Mouse (Mus musculus) intestine, embryonic 15.5 days (tissue): ENCODE measurements at regions not wholly inside any gene's neighbourhood (a gene's known extent, or its start where the extent isn't known, plus 50 kb on each side); places are given as distances from the start of the nearest gene placed in this dataset.

Experiments used
- ATAC-seq: fragments of 200-750 bp; cut with Nextera tagmentation; 2 replicates; pipeline ENCODE4 v1.8.0; 2017; ENCODE audit warnings: moderate TSS enrichment, moderate library complexity
- H3K27ac ChIP-seq: fragments of 300-500 bp; sonication (generic); 2 replicates; pipeline ENCODE4 v1.5.1; 2015; ENCODE audit warnings: mild to moderate bottlenecking, inconsistent platforms
- H3K27me3 ChIP-seq: fragments of 300-500 bp; sonication (generic); replicated peaks from 2 replicates; pipeline ENCODE4 v1.6.1; 2015; ENCODE audit warnings: inconsistent platforms
- H3K36me3 ChIP-seq: fragments of 300-500 bp; sonication (generic); 2 replicates; pipeline ENCODE4 v1.6.1; 2015; ENCODE audit warnings: inconsistent platforms
- H3K4me1 ChIP-seq: fragments of 300-500 bp; sonication (generic); replicated peaks from 2 replicates; pipeline ENCODE4 v1.6.1; 2015; ENCODE audit warnings: inconsistent platforms
- H3K4me2 ChIP-seq: fragments of 300-500 bp; sonication (generic); replicated peaks from 2 replicates; pipeline ENCODE4 v1.6.1; 2015; ENCODE audit warnings: mild to moderate bottlenecking, inconsistent platforms
- H3K4me3 ChIP-seq: fragments of 300-500 bp; sonication (generic); replicated peaks from 2 replicates; pipeline ENCODE4 v1.5.1; 2015; ENCODE audit warnings: inconsistent platforms
- H3K9ac ChIP-seq: fragments of 300-500 bp; sonication (generic); 2 replicates; pipeline ENCODE4 v1.6.1; 2015; ENCODE audit warnings: inconsistent platforms
- H3K9me3 ChIP-seq: fragments of 300-500 bp; sonication (generic); 2 replicates; pipeline ENCODE4 v1.6.1; 2016; ENCODE audit warnings: inconsistent platforms
- WGBS: fragments of 180-500 bp; shearing (Covaris S2); methylation state at CpG from one replicate; pipeline ENCODE4 v1.1.7; 2015; 5-methylcytosine and 5-hydroxymethylcytosine counted together

DNA sequence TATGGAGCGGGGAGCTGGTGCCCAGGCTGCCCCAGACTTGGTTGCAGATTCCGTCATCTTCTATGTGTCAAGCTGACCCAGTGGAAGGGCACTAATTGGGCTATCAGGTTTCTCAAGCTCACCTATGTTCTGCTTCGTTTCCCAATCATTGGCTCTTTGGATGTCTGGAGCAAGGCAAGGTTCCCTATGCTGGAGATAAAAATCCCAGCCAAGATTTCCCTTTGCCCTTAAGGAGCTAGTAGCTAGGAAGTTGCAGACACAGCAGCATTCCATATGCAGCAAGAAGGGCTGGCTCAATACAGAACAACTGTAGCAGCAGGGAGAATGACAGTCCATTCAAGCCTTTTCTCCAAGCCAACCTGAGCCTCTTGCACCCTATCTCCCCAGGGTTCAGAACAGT, 159.2 kb upstream of the Zfp706 start:
- H3K9ac ChIP-seq, result no peak overlapping the region
- ATAC-seq, result no peak; the same call in 1 of the 2 replicates
- no peaks in the 10 kb centered on the region for H3K9me3 ChIP-seq
- no peak overlapping the region for H3K4me3 ChIP-seq
- no peaks in the 10 kb centered on the region for H3K36me3 ChIP-seq
- peaks cover 7% of the 10 kb centered on the region; the same call in 1 of the 2 replicates for H3K4me1 ChIP-seq
- H3K27ac ChIP-seq, result no peak overlapping the region
- 78% methylated on average over 3 of the region's 3 CpGs for WGBS
- peak overlapping the region; percentile 40 for H3K4me2 ChIP-seq
- H3K27me3 ChIP-seq, result no peaks in the 10 kb centered on the region

DNA sequence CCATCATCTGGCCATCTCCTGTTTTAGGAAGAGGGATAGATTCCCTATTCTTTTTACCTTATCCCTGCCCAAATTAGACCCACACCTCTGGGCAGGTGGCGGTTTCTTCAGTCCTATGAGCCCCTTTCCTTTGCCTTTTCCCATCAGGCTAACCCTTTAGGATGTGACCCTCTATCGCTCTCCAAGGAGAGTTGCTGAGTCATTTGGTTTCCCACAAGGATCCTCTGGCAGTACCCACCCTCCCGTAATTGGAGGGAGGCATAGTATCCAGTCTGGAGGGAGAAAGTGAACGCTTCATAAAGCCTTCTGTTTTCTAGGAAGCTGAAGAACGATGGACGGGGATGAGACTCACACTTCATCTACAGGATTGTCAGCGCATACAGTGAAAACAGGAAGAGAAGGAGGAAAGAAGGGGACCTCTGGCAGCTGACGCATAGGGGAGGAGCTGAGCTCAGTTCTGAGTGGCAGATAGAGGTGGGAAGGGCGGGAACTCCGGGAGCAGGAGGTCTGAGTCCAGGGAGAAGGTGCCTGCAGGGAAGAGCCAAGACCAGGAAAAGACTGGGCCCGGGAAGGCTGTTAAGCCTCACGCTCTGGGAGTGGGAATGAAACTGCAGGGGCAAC, 158.4 kb upstream of the Zfp706 start:
- peaks cover 7% of the 10 kb centered on the region; the same call in 1 of the 2 replicates for H3K4me1 ChIP-seq
- H3K4me2 ChIP-seq, result peak overlapping the region; percentile 40
- no peak overlapping the region for H3K4me3 ChIP-seq
- H3K27me3 ChIP-seq, result no peaks in the 10 kb centered on the region
- H3K9ac ChIP-seq, result no peak overlapping the region
- ATAC-seq, result peak; percentile 94
- 20% methylated on average over 12 of the region's 12 CpGs for WGBS
- H3K36me3 ChIP-seq, result no peaks in the 10 kb centered on the region
- H3K27ac ChIP-seq, result no peak overlapping the region
- H3K9me3 ChIP-seq, result no peaks in the 10 kb centered on the region

GRCm38 (mm10) chr15:37165216-37165615, 157.6 kb upstream of the Zfp706 start:
- H3K4me2 ChIP-seq, result no peak overlapping the region
- no peaks in the 10 kb centered on the region for H3K9me3 ChIP-seq
- no peak overlapping the region for H3K9ac ChIP-seq
- no peaks in the 10 kb centered on the region for H3K36me3 ChIP-seq
- WGBS, result 55% methylated on average over 2 of the region's 2 CpGs
- no peaks in the 10 kb centered on the region for H3K27me3 ChIP-seq
- H3K27ac ChIP-seq, result no peak overlapping the region
- ATAC-seq, result no peak
- H3K4me1 ChIP-seq, result peaks cover 7% of the 10 kb centered on the region; the same call in 1 of the 2 replicates
- no peak overlapping the region for H3K4me3 ChIP-seq

DNA sequence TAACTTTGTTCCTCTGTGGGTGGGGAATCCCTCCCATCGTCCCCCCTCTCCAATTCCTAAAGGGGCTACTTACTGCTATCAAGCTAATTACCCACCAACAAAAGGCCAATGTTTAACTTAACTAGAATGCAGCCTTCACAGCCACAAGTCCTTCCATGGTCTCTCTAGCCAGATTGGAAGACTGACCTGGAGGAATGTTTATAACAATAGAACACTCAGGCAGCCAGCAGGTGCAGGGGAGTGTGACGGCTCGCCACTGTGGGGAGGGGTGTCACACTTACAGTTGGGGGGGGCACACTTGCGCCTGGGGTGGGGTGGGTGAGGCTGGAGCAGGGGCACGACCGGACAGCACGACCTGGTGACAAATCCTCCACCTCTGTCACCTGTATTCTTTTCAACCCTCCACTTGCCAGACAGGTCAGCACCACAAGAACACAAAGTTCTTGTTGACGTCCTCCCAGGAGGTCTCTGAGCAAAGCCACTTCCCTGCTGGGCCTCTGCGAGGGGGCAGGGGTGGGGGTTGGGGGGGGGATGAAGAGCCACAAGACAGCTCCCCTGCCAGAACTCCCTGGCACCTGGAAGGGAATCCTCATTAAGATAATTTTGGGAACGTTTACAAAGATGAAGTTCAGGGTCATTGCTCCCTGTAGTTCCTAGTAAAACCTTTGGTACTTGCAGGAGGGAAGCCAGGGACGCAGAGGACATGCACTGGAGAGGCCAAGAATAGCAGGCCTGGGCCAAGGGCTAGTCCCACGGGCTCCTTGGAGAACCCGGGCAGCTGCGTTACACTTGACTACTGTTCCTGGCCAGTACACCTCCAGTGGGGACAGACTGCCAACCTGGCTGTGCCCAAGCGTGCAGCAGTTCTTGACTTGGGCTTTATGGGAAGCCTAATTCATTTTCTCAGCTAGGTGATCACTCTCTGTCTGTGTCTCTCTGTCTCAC, 156.9 kb upstream of the Zfp706 start:
- Histone ChIP-seq H3K4me2 (no peak overlapping the region), H3K9me3 (no peaks in the 10 kb centered on the region), H3K4me1 (peaks cover 7% of the 10 kb centered on the region; the same call in 1 of the 2 replicates), H3K27ac (no peak overlapping the region), H3K36me3 (no peaks in the 10 kb centered on the region), H3K4me3 (no peak overlapping the region), H3K9ac (no peak overlapping the region), H3K27me3 (no peaks in the 10 kb centered on the region)
- no peak for ATAC-seq
- WGBS, result 43% methylated on average over 15 of the region's 15 CpGs

GRCm38 (mm10) chr15:37159956-37160355, 152.4 kb upstream of the Zfp706 start:
- 0 out of 2 replicates have a peak, but pooled peaks cover 4% of the 10 kb centered on the region for H3K4me1 ChIP-seq
- no peak overlapping the region for H3K27ac ChIP-seq
- WGBS, result 67% methylated on average over 4 of the region's 4 CpGs
- H3K9ac ChIP-seq, result no peak overlapping the region
- ATAC-seq, result no peak
- H3K4me2 ChIP-seq, result no peak overlapping the region
- no peaks in the 10 kb centered on the region for H3K9me3 ChIP-seq
- H3K4me3 ChIP-seq, result no peak overlapping the region
- H3K36me3 ChIP-seq, result no peaks in the 10 kb centered on the region
- H3K27me3 ChIP-seq, result no peaks in the 10 kb centered on the region

DNA sequence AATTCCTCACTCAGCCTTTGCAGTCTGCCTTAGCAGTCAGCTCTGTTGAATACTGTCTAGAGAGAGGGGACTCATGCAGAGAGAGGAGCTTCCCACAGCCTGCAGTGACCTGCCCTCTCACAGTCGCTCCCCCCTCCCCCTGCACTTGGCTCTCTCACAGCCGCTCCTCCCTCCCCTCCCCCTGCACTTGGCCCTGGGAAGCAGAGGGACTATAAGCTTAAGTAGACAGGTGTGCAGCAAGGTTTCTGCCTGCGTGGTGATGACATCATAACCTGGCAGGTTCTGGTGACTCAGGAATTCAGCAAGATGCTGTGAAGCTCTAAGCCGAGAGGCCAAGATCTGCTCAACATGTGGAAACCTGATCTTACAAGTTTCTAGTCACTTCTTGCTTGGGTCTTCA, 151.8 kb upstream of the Zfp706 start:
- Histone ChIP-seq H3K36me3 (no peaks in the 10 kb centered on the region), H3K4me1 (0 out of 2 replicates have a peak, but pooled peaks cover 4% of the 10 kb centered on the region), H3K27me3 (no peaks in the 10 kb centered on the region), H3K9ac (no peak overlapping the region), H3K27ac (no peak overlapping the region), H3K4me3 (no peak overlapping the region), H3K4me2 (no peak overlapping the region), H3K9me3 (no peaks in the 10 kb centered on the region)
- ATAC-seq, result peak; percentile 78
- 6% methylated on average over 4 of the region's 4 CpGs for WGBS

DNA sequence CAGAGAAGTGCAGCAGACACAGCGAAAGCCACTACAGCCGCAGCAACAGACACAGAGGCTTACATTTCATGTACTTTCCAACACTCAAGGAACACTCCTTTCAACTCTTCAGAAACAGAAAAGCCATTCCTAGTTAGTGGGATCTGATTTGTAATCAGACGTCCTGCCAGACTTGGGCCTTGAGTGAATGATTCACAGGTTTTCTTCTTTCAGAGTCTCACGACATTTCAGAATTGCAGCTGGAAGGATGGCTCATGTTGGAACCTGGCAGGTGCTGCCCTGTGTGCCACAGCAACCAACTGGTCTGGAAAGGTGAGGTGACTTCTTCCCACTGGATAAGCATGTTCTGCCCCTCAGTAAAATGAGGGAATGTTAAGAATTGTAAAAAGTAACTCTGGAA, 149.8 kb upstream of the Zfp706 start:
- Histone ChIP-seq H3K27me3 (no peaks in the 10 kb centered on the region), H3K4me2 (no peak overlapping the region), H3K9ac (no peak overlapping the region), H3K36me3 (no peaks in the 10 kb centered on the region), H3K9me3 (no peaks in the 10 kb centered on the region), H3K4me1 (0 out of 2 replicates have a peak, but pooled peaks cover 4% of the 10 kb centered on the region), H3K27ac (no peak overlapping the region), H3K4me3 (no peak overlapping the region)
- ATAC-seq, result no peak
- WGBS, result 43% methylated on average over 4 of the region's 4 CpGs

DNA sequence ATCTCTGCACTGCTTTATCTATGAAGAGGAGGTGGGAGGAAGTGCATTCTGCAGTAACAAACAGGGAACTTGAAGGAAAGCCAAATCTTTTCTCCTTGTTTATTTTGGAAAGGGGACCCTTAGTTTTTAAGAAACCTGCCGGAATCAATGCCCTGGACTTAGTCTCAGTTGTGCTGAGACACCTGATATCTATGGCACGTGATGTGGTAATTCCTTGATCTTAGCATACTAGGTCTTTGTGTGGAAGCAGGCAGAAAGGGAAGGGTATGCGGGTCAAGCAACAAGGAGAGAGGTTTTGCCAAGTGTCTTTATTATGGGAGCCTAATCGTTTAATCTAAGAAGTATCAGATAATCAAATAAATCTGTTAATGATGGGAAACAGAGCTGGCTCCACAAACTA, 147.4 kb upstream of the Zfp706 start:
- H3K4me2 ChIP-seq, result no peak overlapping the region
- 79% methylated on average over 4 of the region's 4 CpGs for WGBS
- no peak overlapping the region for H3K27ac ChIP-seq
- H3K9me3 ChIP-seq, result no peaks in the 10 kb centered on the region
- H3K4me3 ChIP-seq, result no peak overlapping the region
- no peaks in the 10 kb centered on the region for H3K27me3 ChIP-seq
- H3K9ac ChIP-seq, result no peak overlapping the region
- 0 out of 2 replicates have a peak, but pooled peaks cover 4% of the 10 kb centered on the region for H3K4me1 ChIP-seq
- no peaks in the 10 kb centered on the region for H3K36me3 ChIP-seq
- no peak for ATAC-seq

- no peaks in the 10 kb centered on the region for H3K4me1 ChIP-seq
- no peaks in the 10 kb centered on the region for H3K27me3 ChIP-seq
- H3K9ac ChIP-seq, result no peak overlapping the region
- H3K4me3 ChIP-seq, result no peak overlapping the region
- H3K27ac ChIP-seq, result no peak overlapping the region
- no peak for ATAC-seq
- no peaks in the 10 kb centered on the region for H3K9me3 ChIP-seq
- WGBS, result 81% methylated on average over 6 of the region's 6 CpGs
- no peaks in the 10 kb centered on the region for H3K36me3 ChIP-seq
- H3K4me2 ChIP-seq, result no peak overlapping the region
Measured at GRCm38 (mm10) chr15:37153177-37153576, 145.6 kb upstream of the Zfp706 start.

DNA sequence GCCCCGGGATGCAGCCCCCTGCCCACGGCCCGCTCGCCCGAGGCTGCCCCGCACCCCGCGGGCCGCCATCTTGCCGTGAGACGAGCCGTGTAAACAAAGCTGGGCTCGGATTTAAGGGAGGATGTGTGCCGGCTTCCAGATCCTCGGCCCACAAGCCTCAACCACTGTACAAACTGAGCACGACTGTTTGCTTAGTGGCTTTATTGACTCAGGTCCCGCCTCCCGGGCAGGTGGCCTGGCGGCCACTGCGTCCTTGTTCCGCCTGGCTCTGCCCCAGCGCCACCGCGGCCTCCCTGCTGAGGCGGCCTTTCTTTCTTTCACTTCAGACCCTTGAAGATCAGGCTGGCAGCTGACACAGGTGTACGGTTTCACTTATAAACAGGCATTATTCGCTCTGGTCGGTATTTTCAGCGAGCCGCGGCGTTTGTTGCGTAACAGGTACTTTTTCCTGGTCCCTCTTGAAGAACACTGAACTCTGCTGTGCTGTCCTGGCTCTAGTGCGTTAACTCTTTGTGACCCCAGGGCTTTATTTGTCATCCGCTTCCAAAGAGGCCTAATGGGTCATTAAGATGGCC, 128.1 kb upstream of the Zfp706 start:
- 0 out of 2 replicates have a peak, but pooled peaks cover 4% of the 10 kb centered on the region for H3K4me1 ChIP-seq
- H3K27me3 ChIP-seq, result no peaks in the 10 kb centered on the region
- ATAC-seq, result peak; percentile 85
- H3K9ac ChIP-seq, result peak overlapping the region; percentile 54
- H3K36me3 ChIP-seq, result no peaks in the 10 kb centered on the region
- peak overlapping the region; percentile 49 for H3K4me3 ChIP-seq
- H3K4me2 ChIP-seq, result peak overlapping the region; percentile 74
- H3K27ac ChIP-seq, result peak overlapping the region; percentile 83
- 3% methylated on average over 35 of the region's 35 CpGs for WGBS
- H3K9me3 ChIP-seq, result no peaks in the 10 kb centered on the region

- 26% methylated on average over 20 of the region's 20 CpGs for WGBS
Measured at GRCm38 (mm10) chr15:37134913-37135589, 127.5 kb upstream of the Zfp706 start.

GRCm38 (mm10) chr15:37134386-37134785, 126.8 kb upstream of the Zfp706 start:
- Histone ChIP-seq H3K27me3 (no peaks in the 10 kb centered on the region), H3K27ac (no peak overlapping the region), H3K4me3 (no peak overlapping the region), H3K36me3 (no peaks in the 10 kb centered on the region), H3K9ac (no peak overlapping the region), H3K4me2 (peak overlapping the region; percentile 74; the same call in 1 of the 2 replicates), H3K9me3 (no peaks in the 10 kb centered on the region), H3K4me1 (0 out of 2 replicates have a peak, but pooled peaks cover 4% of the 10 kb centered on the region)
- 50% methylated on average over 4 of the region's 4 CpGs for WGBS
- no peak for ATAC-seq

More at GRCm38 (mm10) chr15:37134913-37135589, 127.5 kb upstream of the Zfp706 start:
- H3K9ac ChIP-seq, result peak overlapping the region; percentile 54
- peak overlapping the region; percentile 83 for H3K27ac ChIP-seq
- H3K9me3 ChIP-seq, result no peaks in the 10 kb centered on the region
- peak overlapping the region; percentile 49 for H3K4me3 ChIP-seq
- H3K4me1 ChIP-seq, result 0 out of 2 replicates have a peak, but pooled peaks cover 4% of the 10 kb centered on the region
- no peaks in the 10 kb centered on the region for H3K27me3 ChIP-seq
- no peaks in the 10 kb centered on the region for H3K36me3 ChIP-seq
- peak; percentile 50 for ATAC-seq
- H3K4me2 ChIP-seq, result peak overlapping the region; percentile 74
